Mouse (Mus musculus): ENCODE measurements around the gene Mta2.
"Not testable (repeated sequence)": the region's sequence is repeated elsewhere in the genome, so short reads cannot be mapped to it uniquely, and the experiment has no call there.

GRCm38 (mm10) chr19:8897211-8897864 is 44.3 kb upstream of the Mta2 start:
- not testable (repeated sequence) for TF ChIP-seq CTCF (IDR thresholded peaks at IDR 0.05; ENCODE audit: low read depth, low read length); POLR2A (IDR thresholded peaks at IDR 0.05; ENCODE audit: borderline replicate concordance, low read depth, low read length)
